Mouse (Mus musculus) lung, embryonic 14.5 days (tissue): ENCODE measurements around the gene H2afy. TPM values are rescaled to one million over a fixed set of nuclear protein-coding genes. Genes with fewer than 3 reads are reported as not detected.

ENCODE experiments used
- ATAC-seq: fragments of 200-750 bp; cut with Nextera tagmentation; 2 replicates; pipeline ENCODE4 v1.8.0; 2017; ENCODE audit warnings: mild to moderate bottlenecking, moderate TSS enrichment, moderate library complexity; ENCODE audit not compliant: insufficient read depth
- DNase-seq: peaks from one replicate; pipeline ENCODE4 v3.0.0-alpha.2; 2015
- H3K27ac ChIP-seq: fragments of 300-500 bp; sonication (generic); 2 replicates; pipeline ENCODE4 v1.5.1; 2014; ENCODE audit warnings: low read depth, mild to moderate bottlenecking, moderate library complexity
- H3K27me3 ChIP-seq: fragments of 300-500 bp; sonication (generic); 2 replicates; pipeline ENCODE4 v1.6.1; 2014; ENCODE audit warnings: low read length, control low read depth; ENCODE audit not compliant: insufficient read depth
- H3K36me3 ChIP-seq: fragments of 300-500 bp; sonication (generic); 2 replicates; pipeline ENCODE4 v1.6.1; 2014; ENCODE audit warnings: control low read depth; ENCODE audit not compliant: insufficient read depth
- H3K4me1 ChIP-seq: fragments of 300-500 bp; sonication (generic); 2 replicates; pipeline ENCODE4 v1.6.1; 2014; ENCODE audit warnings: antibody characterized with exemption, control low read depth; ENCODE audit not compliant: insufficient read depth
- H3K4me2 ChIP-seq: fragments of 300-500 bp; sonication (generic); 2 replicates; pipeline ENCODE4 v1.6.1; 2014; ENCODE audit warnings: mild to moderate bottlenecking
- H3K4me3 ChIP-seq: fragments of 300-500 bp; sonication (generic); 2 replicates; pipeline ENCODE4 v1.5.1; 2014; ENCODE audit warnings: low read depth, low read length
- H3K9ac ChIP-seq: fragments of 300-500 bp; sonication (generic); 2 replicates; pipeline ENCODE4 v1.6.1; 2014
- H3K9me3 ChIP-seq: fragments of 300-500 bp; sonication (generic); 2 replicates; pipeline ENCODE4 v1.6.1; 2016; ENCODE audit warnings: low read depth, low read length, control low read depth
- CTCF ChIP-seq: IDR thresholded peaks from 2 replicates; pipeline ENCODE4 v1.5.1; 2016; ENCODE audit warnings: antibody characterized with exemption, low read depth
- WGBS: fragments of 180-500 bp; shearing (Covaris S2); extraction: QIAGEN DNeasy Blood & Tissue Kit; methylation state at CpG from one replicate; pipeline ENCODE4 v1.1.7; 2014; 5-methylcytosine and 5-hydroxymethylcytosine counted together
- polyA plus RNA-seq: library from polyadenylated mRNA; unstranded; fragments of >200 nt; fragmentation: Nextera tagmentation; extraction: Ambion mirVana; gene quantifications from 2 replicates; pipeline ENCODE4 v1.2.1, GENCODE M21; 2014

H2afy gene
- polyA plus RNA-seq, 1 experiment from 2014 or later: 377 TPM

- Histone ChIP-seq H3K9ac (no peak overlapping the region), H3K4me2 (no peak overlapping the region), H3K4me3 (no peak overlapping the region), H3K27me3 (peaks cover 4% of the 10 kb centered on the region; the same call in 1 of the 2 replicates), H3K36me3 (no peaks in the 10 kb centered on the region), H3K4me1 (no peaks in the 10 kb centered on the region), H3K27ac (no peak overlapping the region), H3K9me3 (no peaks in the 10 kb centered on the region)
- TF ChIP-seq CTCF: no peak
- ATAC-seq: peak; percentile 20; the same call in 1 of the 2 replicates
- WGBS: 10% methylated on average over 17 of the region's 17 CpGs
- no peak for DNase-seq
These were observed 23.6 kb upstream of the H2afy start for GRCm38 (mm10) chr13:56159614-56160363.

DNA sequence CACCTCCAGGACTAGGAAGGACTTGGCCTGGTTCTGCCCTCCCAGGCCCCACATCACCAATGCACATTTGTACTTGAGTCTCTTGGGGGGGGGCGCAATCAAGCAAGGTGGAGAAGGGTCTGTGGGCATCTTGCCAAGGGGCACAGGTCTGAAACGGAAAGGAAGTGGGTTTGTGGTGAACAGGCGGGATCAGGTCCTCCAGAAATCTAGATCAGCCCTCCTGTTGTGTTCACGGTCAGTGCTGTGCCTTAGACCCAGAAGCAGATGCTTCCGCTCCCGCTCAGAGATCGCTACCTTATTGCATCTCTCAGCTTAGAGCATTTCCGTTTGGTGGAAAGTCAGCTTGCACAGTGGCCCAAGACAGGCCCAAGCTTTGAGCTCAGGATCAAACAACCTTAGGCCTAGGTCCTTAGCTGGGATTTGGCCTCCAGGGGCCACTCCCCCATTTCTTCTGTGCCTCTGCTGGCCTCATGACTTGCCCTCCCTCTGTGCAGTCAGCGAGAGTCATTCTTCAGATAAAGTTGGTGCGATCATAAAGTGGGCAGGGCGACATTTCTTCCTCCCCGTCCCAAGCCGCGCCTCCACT lies 22.9 kb upstream of the H2afy start:
- TF ChIP-seq CTCF: no peak
- H3K4me1 ChIP-seq: no peaks in the 10 kb centered on the region
- no peak overlapping the region for H3K9ac ChIP-seq
- peak; percentile 62; the same call in 1 of the 2 replicates for ATAC-seq
- H3K36me3 ChIP-seq: no peaks in the 10 kb centered on the region
- H3K9me3 ChIP-seq: no peaks in the 10 kb centered on the region
- DNase-seq: peak; percentile 39
- H3K27ac ChIP-seq: no peak overlapping the region
- peaks cover 4% of the 10 kb centered on the region; the same call in 1 of the 2 replicates for H3K27me3 ChIP-seq
- WGBS: 36% methylated on average over 14 of the region's 14 CpGs
- H3K4me2 ChIP-seq: no peak overlapping the region
- H3K4me3 ChIP-seq: no peak overlapping the region

- no peak overlapping the region for H3K4me3 ChIP-seq
- WGBS: 47% methylated on average over 7 of the region's 7 CpGs
- H3K36me3 ChIP-seq: no peaks in the 10 kb centered on the region
- no peak overlapping the region; the same call in 1 of the 2 replicates for H3K27ac ChIP-seq
- no peak overlapping the region for H3K4me2 ChIP-seq
- H3K9ac ChIP-seq: no peak overlapping the region
- TF ChIP-seq CTCF: no peak
- DNase-seq: no peak
- peaks cover 4% of the 10 kb centered on the region; the same call in 1 of the 2 replicates for H3K27me3 ChIP-seq
- no peaks in the 10 kb centered on the region for H3K9me3 ChIP-seq
- no peaks in the 10 kb centered on the region for H3K4me1 ChIP-seq
- no peak for ATAC-seq
These were observed 19.5 kb upstream of the H2afy start for GRCm38 (mm10) chr13:56155671-56156070.

DNA sequence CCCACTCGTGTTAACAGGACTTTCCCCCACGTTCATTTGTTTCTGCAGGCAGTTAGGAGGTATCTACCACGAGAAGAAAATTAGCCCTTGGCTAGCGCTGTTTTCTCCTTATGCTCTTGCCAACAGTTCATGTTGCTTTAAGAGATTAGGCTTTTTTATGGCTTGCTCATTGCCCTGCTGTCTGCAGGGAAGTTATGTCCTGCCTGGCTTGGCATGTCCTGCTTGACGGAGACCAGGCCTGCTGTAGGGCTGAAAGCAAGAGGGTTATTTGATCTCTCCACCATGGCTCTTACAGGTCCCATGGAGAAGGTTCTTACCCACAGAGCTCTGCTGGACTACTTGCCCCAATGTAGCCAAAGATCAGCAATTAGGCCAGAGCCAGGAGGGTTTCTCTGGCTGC lies 18.9 kb upstream of the H2afy start:
- Histone ChIP-seq H3K27ac (no peak overlapping the region), H3K4me3 (no peak overlapping the region), H3K36me3 (no peaks in the 10 kb centered on the region), H3K4me1 (no peaks in the 10 kb centered on the region), H3K9ac (no peak overlapping the region), H3K9me3 (no peaks in the 10 kb centered on the region), H3K4me2 (no peak overlapping the region), H3K27me3 (no peaks in the 10 kb centered on the region; the same call in 1 of the 2 replicates)
- DNase-seq: no peak
- ATAC-seq: no peak
- no peak for TF ChIP-seq CTCF
- 39% methylated on average over 5 of the region's 5 CpGs for WGBS

DNA sequence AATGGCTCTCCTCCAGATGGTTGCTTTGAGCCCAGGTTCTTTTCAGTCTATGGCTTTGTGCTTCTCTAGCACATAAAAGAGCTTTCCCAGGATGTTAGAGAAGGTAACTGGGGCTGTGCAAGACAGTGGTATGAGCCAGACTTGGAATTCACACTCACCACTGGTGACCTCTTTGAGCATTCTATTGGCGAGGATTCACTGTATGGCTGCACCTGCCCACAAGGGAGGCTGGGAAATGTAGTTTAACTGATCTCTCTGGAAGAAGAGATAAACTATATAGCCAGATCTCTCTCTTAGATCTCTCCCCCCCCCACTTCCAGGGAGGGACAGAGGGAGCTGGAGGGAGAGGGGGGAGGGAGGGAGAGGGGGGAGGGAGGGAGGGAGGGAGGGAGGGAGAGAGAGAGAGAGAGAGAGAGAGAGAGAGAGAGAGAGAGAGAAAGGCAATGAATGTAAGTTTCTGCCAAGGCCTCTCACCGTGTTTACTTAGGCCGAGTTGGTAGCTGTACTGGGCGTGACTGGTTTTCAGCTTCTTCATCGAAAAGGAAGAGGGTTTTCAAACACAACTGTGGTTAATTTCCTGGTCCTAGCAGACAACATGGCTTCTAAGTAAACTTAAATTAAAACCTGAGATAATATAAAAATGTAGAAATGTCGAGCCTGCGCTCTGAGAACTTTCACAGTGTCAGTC lies 16.8 kb upstream of the H2afy start:
- Histone ChIP-seq H3K9me3 (no peaks in the 10 kb centered on the region), H3K36me3 (no peaks in the 10 kb centered on the region), H3K27ac (no peak overlapping the region), H3K9ac (no peak overlapping the region), H3K4me2 (no peak overlapping the region), H3K4me1 (no peaks in the 10 kb centered on the region), H3K4me3 (no peak overlapping the region), H3K27me3 (no peaks in the 10 kb centered on the region)
- WGBS: 42% methylated on average over 7 of the region's 7 CpGs
- TF ChIP-seq CTCF: no peak
- ATAC-seq: no peak
- no peak for DNase-seq

DNA sequence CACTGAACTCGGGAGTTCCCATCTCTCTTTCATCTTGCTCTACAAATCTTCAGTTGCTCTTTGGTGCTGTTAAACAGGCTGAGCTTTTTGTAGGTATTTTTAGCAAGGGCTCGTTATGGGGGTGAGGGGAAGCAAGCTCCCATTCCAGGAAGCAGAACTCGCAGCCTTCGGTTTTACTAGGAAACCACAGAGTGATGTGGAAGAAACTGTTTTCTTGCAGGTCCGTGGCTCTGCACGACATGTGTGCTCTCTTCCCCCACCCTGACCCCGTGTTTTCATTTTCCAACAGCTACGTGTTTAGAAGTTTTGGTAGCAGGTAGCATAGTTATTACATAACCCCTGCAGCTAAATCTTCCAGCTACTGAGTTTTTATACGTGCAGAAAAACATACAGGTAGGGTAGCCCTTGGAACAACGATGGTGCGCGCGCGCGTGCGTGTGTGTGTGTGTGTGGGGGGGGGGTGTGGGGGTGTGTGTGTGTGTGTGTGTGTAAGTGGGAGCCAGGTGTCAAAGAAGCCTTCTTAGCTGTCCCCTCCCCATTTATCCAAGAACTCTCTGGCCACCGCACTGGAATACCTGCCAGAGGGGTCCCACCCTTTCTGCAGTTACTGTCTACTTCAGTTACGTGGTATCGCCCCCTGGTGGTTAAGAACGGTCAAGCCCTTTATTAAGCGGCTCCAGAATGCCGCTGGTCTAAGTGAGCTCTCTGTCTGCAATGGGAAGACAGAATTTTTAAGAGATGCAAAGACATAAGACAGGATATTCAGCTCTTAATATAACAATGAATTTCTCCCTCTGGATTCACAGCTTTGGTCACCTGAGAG lies 15.5 kb upstream of the H2afy start:
- Histone ChIP-seq H3K4me3 (no peak overlapping the region), H3K9me3 (no peaks in the 10 kb centered on the region)
- peak; percentile 65 for ATAC-seq

More for the DNA sequence above, 15.5 kb upstream of the H2afy start:
- Histone ChIP-seq H3K27ac (no peak overlapping the region), H3K27me3 (no peaks in the 10 kb centered on the region), H3K4me2 (no peak overlapping the region), H3K9ac (no peak overlapping the region), H3K4me1 (no peaks in the 10 kb centered on the region; the same call in 1 of the 2 replicates), H3K36me3 (no peaks in the 10 kb centered on the region)
- TF ChIP-seq CTCF: peak; percentile 86
- 44% methylated on average over 22 of the region's 22 CpGs for WGBS
- peak; percentile 94 for DNase-seq
